ENCODE assay signal across 8 mouse cellular contexts in genomic region chrX:107816218-107816554, GRCm38 (mm10). TPM values are rescaled to one million over a fixed set of nuclear protein-coding genes. Genes with fewer than 3 reads are reported as not detected.
DNase-seq lines count a peak whose midpoint lies in the region; ATAC-seq and TF ChIP-seq lines count a peak whose summit lies in the region.

Gene 2610002M06Rik, minus strand, starts transcription at chrX:107816334.

- peak; percentile 86 for DNase-seq in ES-CJ7 (ENCODE audit: low read depth, low spot score)
- peak; percentile 83 to 88 for DNase-seq in heart, postnatal 14 days
- peak; percentile 83 for DNase-seq in layer of hippocampus, adult 11-12 months (ENCODE audit: low spot score)
- DNase-seq in lung, adult 18-20 months = peak; percentile 89 to 90
- DNase-seq in thymus, adult 2 months = peak; percentile 80

- no peaks in the 10 kb centered on the region for H3K36me3 ChIP-seq in forebrain, embryonic 13.5 days (ENCODE audit: poor library complexity, severe bottlenecking)
- H3K36me3 ChIP-seq in thymus, adult 2 months (ENCODE audit: control insufficient read depth, insufficient read depth, low read length) = no peaks in the 10 kb centered on the region

- H3K27me3 ChIP-seq in forebrain, embryonic 13.5 days = no peaks in the 10 kb centered on the region
- no peaks in the 10 kb centered on the region for H3K27me3 ChIP-seq in thymus, adult 2 months (ENCODE audit: control insufficient read depth, insufficient read depth, low read length)

- H3K9ac ChIP-seq in forebrain, embryonic 13.5 days = peak within 1 kb of the TSS; percentile 65

- H3K4me1 ChIP-seq in forebrain, embryonic 13.5 days = no peaks in the 10 kb centered on the region
- H3K4me1 ChIP-seq in olfactory bulb, adult 2 months (ENCODE audit: control insufficient read depth, insufficient read depth, low read length) = no peaks in the 10 kb centered on the region
- H3K4me1 ChIP-seq in thymus, adult 2 months (replicated peaks; ENCODE audit: control insufficient read depth, insufficient read depth, low read length) = 0 out of 2 replicates have a peak, but pooled peaks cover 4% of the 10 kb centered on the region

- TF ChIP-seq POLR2A in olfactory bulb, adult 2 months (IDR thresholded peaks at IDR 0.05; ENCODE audit: insufficient read depth, low read depth, low read length) = no peak
- TF ChIP-seq POLR2A in thymus, adult 2 months (IDR thresholded peaks at IDR 0.05; ENCODE audit: control insufficient read depth, extremely low read depth, insufficient read depth, low read length, poor library complexity) = no peak

- ATAC-seq in cerebellum, adult (ENCODE audit: insufficient number of reproducible peaks, low FRiP score, low TSS enrichment) = peak; percentile 97
- peak; percentile 98 for ATAC-seq in forebrain, embryonic 13.5 days

- TF ChIP-seq CTCF in olfactory bulb, adult 2 months (IDR thresholded peaks at IDR 0.05; ENCODE audit: insufficient read depth, low read depth, low read length) = peak; percentile 49; the same call in 1 of the 2 replicates
- TF ChIP-seq CTCF in thymus, adult 2 months (IDR thresholded peaks at IDR 0.05; ENCODE audit: borderline replicate concordance, control insufficient read depth, extremely low read depth, insufficient read depth, low read length, poor library complexity) = no peak

- intact Hi-C loops in heart, postnatal 14 days (cut with DNase I) = loop anchor here (2.0 to 10.0 kb wide), 2 partner anchors 721 to 1199 kb away; partner anchors contain the start of gene Hmgn5

- H3K9me3 ChIP-seq in forebrain, embryonic 13.5 days (replicated peaks) = no peaks in the 10 kb centered on the region

- no peak within 1 kb of the TSS for H3K27ac ChIP-seq in forebrain, embryonic 13.5 days
- H3K27ac ChIP-seq in olfactory bulb, adult 2 months (ENCODE audit: insufficient read depth, low read depth, low read length) = no peak within 1 kb of the TSS
- no peak within 1 kb of the TSS for H3K27ac ChIP-seq in thymus, adult 2 months (ENCODE audit: control insufficient read depth, insufficient read depth, low read length)

- WGBS in forebrain, embryonic 13.5 days = 24% methylated on average over 21 of the region's 28 CpGs
- WGBS in olfactory bulb, adult 2 months = 9% methylated on average over 27 of the region's 28 CpGs
- under 1% methylated on average over 27 of the region's 28 CpGs for WGBS in thymus, adult 2 months

- H3K4me3 ChIP-seq in forebrain, embryonic 13.5 days = peak within 1 kb of the TSS; percentile 54
- peak within 1 kb of the TSS; percentile 54 for H3K4me3 ChIP-seq in olfactory bulb, adult 2 months (ENCODE audit: insufficient read depth, low read depth, low read length)
- H3K4me3 ChIP-seq in thymus, adult 2 months (ENCODE audit: control insufficient read depth, insufficient read depth, low read length) = peak within 1 kb of the TSS; percentile 85

- peak within 1 kb of the TSS; percentile 60 for H3K4me2 ChIP-seq in forebrain, embryonic 13.5 days

RNA-seq across cellular contexts. Expression of gene 2610002M06Rik, which starts in this region (rescaled TPM):
- 12.9 and 13.6 TPM in 2 replicates for polyA plus RNA-seq in forebrain, embryonic 13.5 days (2015; fragmentation: Nextera tagmentation; extraction: Ambion mirVana)
- total RNA-seq in heart, postnatal 14 days (2021) = 1 to 10 TPM; 6.5 to 6.8 TPM
- not detected in 2 replicates for polyA plus RNA-seq in olfactory bulb, adult 2 months (2012; ENCODE audit: insufficient read depth, insufficient read length, low replicate concordance, missing spikeins)
- polyA plus RNA-seq in thymus, adult 2 months (2012; rRNA removed) = 3.7 and 4.5 TPM in 2 replicates
